Mouse (Mus musculus): ENCODE measurements around the gene Mup9. TPM values are rescaled to one million over a fixed set of nuclear protein-coding genes. Genes with fewer than 3 reads are reported as not detected.
"Not testable (repeated sequence)": the region's sequence is repeated elsewhere in the genome, so short reads cannot be mapped to it uniquely, and the experiment has no call there.

Mup9 gene
- total RNA-seq (2021), result not detected

GRCm38 (mm10) chr4:60421852-60422251 lies at the start of gene Mup9:
Gene Mup9, minus strand, starts transcription at chr4:60421952.
- DNase-seq (ENCODE audit: extremely low spot score in 1 of 2, low spot score in 2 of 2); intact Hi-C loops (cut with DNase I): not testable (repeated sequence)

Other genes starting within 250 kb of the Mup9 start
- gene Mup8, start 199.4 kb downstream of the Mup9 start, total RNA-seq (2021), result not detected
- gene Mup1, start 80.0 kb upstream of the Mup9 start, total RNA-seq (2021), result not detected
- gene Mup10, start 160.2 kb upstream of the Mup9 start, total RNA-seq (2021), result not detected
- not detected for gene Mup11, start 240.5 kb upstream of the Mup9 start, total RNA-seq (2021)

Measured in left cerebral cortex, postnatal 10 days (tissue).